Mouse (Mus musculus): Measurements from ENCODE around the gene Homez. TPM values are rescaled to one million over a fixed set of nuclear protein-coding genes. Genes with fewer than 3 reads are reported as not detected.

Homez gene
- 3.7 TPM for polyA plus RNA-seq (2017; shearing (Covaris generic))

GRCm38 (mm10) chr14:54870861-54871260, at the start of gene Homez:
Gene Homez, minus strand, starts transcription at chr14:54870961.

GRCm38 (mm10) chr14:54912886-54913285, 42.1 kb upstream of the Homez start, which contains the start of gene Slc22a17:
Gene Slc22a17, minus strand, starts transcription at chr14:54913132.

GRCm38 (mm10) chr14:54892200-54892599, 21.4 kb upstream of the Homez start, which contains the start of gene Pabpn1:
Gene Pabpn1, plus strand, starts transcription at chr14:54892500.

GRCm38 (mm10) chr14:54883154-54884021, 12.6 kb upstream of the Homez start, which contains the start of the genes Bcl2l2 and Gm20521:
Gene Bcl2l2, plus strand, starts transcription at chr14:54883377.
Gene Gm20521, plus strand, starts transcription at chr14:54883441.

GRCm38 (mm10) chr14:54877048-54877715, 6.4 kb upstream of the Homez start, which contains the start of gene Ppp1r3e:
Gene Ppp1r3e, minus strand, starts transcription at chr14:54877550.

GRCm38 (mm10) chr14:54813991-54814390, 56.8 kb downstream of the Homez start, which contains the start of gene Rnf212b:
Gene Rnf212b, plus strand, starts transcription at chr14:54814141.

Other genes with a start within 250 kb of the Homez start
- gene Psmb11, start 249.5 kb downstream of the Homez start, polyA plus RNA-seq (2017; shearing (Covaris generic)), result 0.06 TPM
- not detected for gene Gm17606, start 230.0 kb downstream of the Homez start, polyA plus RNA-seq (2017; shearing (Covaris generic))
- 0.46 TPM for gene Cdh24, start 229.6 kb downstream of the Homez start, polyA plus RNA-seq (2017; shearing (Covaris generic))
- 93.8 TPM for gene 1700123O20Rik, start 184.7 kb downstream of the Homez start, polyA plus RNA-seq (2017; shearing (Covaris generic))
- gene Acin1, start 184.0 kb downstream of the Homez start, polyA plus RNA-seq (2017; shearing (Covaris generic)), result 123 TPM
- 0.38 TPM for gene Gm29776, start 172.1 kb downstream of the Homez start, polyA plus RNA-seq (2017; shearing (Covaris generic))
- not detected for gene Cebpe, start 158.8 kb downstream of the Homez start, polyA plus RNA-seq (2017; shearing (Covaris generic))
- gene Slc7a8, start 89.0 kb downstream of the Homez start, polyA plus RNA-seq (2017; shearing (Covaris generic)), result 0.24 TPM
- not detected for gene Rnf212b, start 56.8 kb downstream of the Homez start, polyA plus RNA-seq (2017; shearing (Covaris generic))
- 0.45 TPM for gene Ppp1r3e, start 6.6 kb upstream of the Homez start, polyA plus RNA-seq (2017; shearing (Covaris generic))
- gene Bcl2l2, start 12.4 kb upstream of the Homez start, polyA plus RNA-seq (2017; shearing (Covaris generic)), result 0.31 TPM
- 0.38 TPM for gene Gm20521, start 12.5 kb upstream of the Homez start, polyA plus RNA-seq (2017; shearing (Covaris generic))
- gene Pabpn1, start 21.5 kb upstream of the Homez start, polyA plus RNA-seq (2017; shearing (Covaris generic)), result 29.9 TPM
- gene Slc22a17, start 42.2 kb upstream of the Homez start, polyA plus RNA-seq (2017; shearing (Covaris generic)), result 1.1 TPM
- not detected for gene Efs, start 55.2 kb upstream of the Homez start, polyA plus RNA-seq (2017; shearing (Covaris generic))
- not detected for gene Il25, start 61.7 kb upstream of the Homez start, polyA plus RNA-seq (2017; shearing (Covaris generic))
- not detected for gene Cmtm5, start 65.3 kb upstream of the Homez start, polyA plus RNA-seq (2017; shearing (Covaris generic))
- not detected for gene Myh6, start 96.0 kb upstream of the Homez start, polyA plus RNA-seq (2017; shearing (Covaris generic))
- gene Gm17428, start 106.0 kb upstream of the Homez start, polyA plus RNA-seq (2017; shearing (Covaris generic)), result not detected
- not detected for gene Myh7, start 123.7 kb upstream of the Homez start, polyA plus RNA-seq (2017; shearing (Covaris generic))
- gene Ngdn, start 144.5 kb upstream of the Homez start, polyA plus RNA-seq (2017; shearing (Covaris generic)), result 152 TPM
- gene Zfhx2, start 221.4 kb upstream of the Homez start, polyA plus RNA-seq (2017; shearing (Covaris generic)), result 13.0 TPM
- gene Thtpa, start 223.8 kb upstream of the Homez start, polyA plus RNA-seq (2017; shearing (Covaris generic)), result 17.0 TPM
- 173 TPM for gene Ap1g2, start 235.6 kb upstream of the Homez start, polyA plus RNA-seq (2017; shearing (Covaris generic))
- gene Jph4, start 246.0 kb upstream of the Homez start, polyA plus RNA-seq (2017; shearing (Covaris generic)), result not detected

All from CD4-positive, CD25-positive, alpha-beta regulatory T cell, adult 9 weeks (primary cell).